Mouse (Mus musculus) gastrocnemius, postnatal 4 days (tissue): ENCODE measurements around the gene Gm10639. TPM values are rescaled to one million over a fixed set of nuclear protein-coding genes. Genes with fewer than 3 reads are reported as not detected.
"Not testable (repeated sequence)": the region's sequence is repeated elsewhere in the genome, so short reads cannot be mapped to it uniquely, and the experiment has no call there.

Experiments
- DNase-seq, 2 experiments: peaks; one replicate each; pipeline ENCODE4 v3.0.0; 2021 to 2022; ENCODE audit warnings: low spot score in 2 of 2, mixed read lengths in 2 of 2
- total RNA-seq, 2 experiments: library from RNA; stranded (reverse); gene quantifications; 2 replicates each; pipeline ENCODE4 v1.2.3; 2021

Gm10639 gene
- total RNA-seq, 2 experiments from 2014 or later, result not detected

DNA sequence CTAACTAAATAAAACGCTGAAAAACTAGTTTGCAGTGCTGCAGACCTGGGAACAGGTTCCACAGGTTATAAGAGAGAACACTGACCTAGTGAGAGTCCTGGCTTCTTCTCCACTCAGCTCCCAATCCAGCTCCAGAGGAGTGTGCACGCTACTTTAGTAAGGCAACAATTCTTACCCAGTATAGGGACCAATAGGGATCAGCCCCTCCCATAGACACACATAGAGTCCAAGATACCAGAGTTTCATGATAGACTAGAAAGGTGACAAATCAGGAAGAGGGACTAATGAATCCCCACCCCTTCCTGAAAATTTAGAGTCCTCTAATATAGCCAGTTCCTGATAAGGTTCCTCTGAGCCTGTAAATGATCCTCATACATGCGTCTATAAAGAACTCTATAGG, 57.3 kb downstream of the Gm10639 start:
- no peak for DNase-seq

DNA sequence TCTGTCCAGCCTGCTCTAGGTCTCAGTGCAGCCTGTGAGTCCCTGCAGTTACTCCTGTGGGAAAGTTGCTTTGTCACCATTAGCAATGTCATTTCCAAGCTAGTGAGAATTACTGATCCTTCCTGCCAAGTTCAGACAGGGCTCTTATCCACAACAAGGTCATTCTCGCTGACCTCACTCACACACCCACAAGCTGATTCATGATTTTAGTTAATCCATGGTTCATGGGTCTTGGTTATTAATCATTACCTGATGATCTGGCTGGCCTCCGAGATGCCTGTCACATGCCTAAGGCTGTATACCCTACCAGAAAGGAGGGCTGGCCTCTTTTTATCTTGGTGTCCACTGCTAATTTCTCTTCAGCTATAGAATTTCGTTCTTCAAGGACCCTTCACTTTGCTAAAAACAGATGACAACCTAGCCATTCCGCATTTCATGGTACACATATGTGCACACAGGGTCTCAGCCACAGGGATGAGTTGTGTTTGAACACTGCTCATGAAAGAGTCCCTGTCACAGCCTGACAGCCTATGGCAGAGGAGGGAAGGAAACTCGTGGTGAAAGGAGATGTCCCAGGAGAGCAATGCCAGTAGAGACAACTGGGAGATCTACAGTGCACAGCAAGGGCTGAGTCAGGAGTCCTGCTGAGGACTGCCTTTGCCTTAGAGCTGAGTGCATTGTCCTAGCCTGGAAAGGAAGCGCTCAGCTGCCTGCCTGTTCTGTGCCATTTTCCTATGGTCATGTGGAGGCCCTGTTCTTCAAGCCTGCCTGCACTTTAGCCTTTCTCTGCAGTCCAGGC, 58.7 kb downstream of the Gm10639 start:
- DNase-seq, result not testable (repeated sequence)

DNA sequence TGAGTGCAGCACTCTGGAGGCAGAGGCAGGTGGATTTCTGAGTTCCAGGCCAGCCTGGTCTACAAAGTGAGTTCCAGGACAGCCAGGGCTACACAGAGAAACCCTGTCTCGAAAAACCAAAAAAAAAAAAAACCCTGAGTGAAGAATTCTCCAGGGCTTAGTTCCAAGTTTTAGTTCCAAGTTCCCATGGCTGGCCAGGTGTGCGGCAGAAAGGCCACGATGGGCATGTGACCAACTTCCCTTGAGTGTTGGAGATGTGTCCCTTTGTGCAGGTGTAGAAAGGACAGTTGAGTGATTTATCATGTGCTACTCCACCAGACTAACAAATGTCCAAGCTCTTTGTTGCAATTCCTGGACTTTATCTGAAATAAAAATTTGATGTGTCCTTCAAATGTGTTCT, 59.4 kb downstream of the Gm10639 start:
- not testable (repeated sequence) for DNase-seq

DNA sequence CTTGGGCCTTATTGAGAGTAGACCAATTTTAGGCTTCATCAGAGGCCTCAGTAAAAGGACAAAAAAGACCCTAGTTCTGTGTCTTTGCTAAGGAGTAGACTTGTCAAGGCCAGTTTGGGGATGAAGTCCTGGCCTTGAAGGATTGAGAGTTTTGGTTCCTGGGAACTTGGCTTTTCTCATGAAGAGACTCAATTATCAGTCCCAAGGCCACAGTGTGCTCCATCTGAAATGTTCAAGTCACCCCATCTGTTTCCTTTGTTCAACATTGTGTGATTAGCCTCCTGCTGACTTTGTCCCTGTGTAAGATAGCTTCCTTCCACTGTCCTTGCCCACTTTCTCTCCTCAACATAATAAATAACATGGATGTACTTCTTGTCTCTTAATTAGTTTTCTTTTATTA, 60.3 kb downstream of the Gm10639 start:
- not testable (repeated sequence) for DNase-seq

DNA sequence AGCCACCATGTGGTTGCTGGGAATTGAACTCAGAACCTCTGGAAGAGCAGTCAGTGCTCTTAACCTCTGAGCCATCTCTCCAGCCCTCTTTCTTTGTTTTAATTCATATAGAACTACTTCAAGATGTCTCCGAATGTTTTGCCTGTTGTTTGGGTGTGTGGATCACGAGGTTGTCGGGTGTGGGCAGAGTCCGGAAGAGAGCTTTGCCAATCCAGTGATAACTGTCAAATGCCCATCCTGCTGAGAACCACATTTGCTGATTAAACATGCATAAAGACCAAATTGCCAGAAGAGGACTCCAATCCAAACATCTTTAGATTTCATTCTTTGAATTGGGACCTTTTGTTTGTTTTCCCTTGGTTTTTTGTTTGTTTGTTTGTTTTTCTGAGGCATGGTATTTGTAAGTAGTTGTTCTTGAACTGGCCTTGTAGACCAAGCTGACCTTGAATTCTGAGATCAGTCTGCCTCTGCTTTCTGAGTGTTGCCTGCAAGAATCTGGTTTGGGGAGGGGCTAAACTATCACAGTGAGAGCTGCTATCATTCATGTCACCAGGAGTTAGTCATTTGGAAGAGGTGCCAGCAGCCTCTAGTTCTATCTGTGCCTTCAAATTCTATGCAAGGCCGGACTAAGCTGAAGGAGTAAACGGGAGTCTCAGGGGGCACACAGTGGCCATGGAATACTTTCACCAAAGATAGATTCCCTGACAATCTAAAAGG, 61.9 kb downstream of the Gm10639 start:
- DNase-seq, result no peak

Other genes starting within 250 kb of the Gm10639 start
- gene Gcm1, start 238.0 kb upstream of the Gm10639 start, total RNA-seq, result not detected
- 10 to 100 TPM; 48.1 to 49.1 TPM for gene Fbxo9, start 180.9 kb upstream of the Gm10639 start, total RNA-seq
- 10 to 100 TPM; 26.0 to 31.0 TPM for gene Ick, start 180.7 kb upstream of the Gm10639 start, total RNA-seq
- gene Gsta4, start 107.1 kb upstream of the Gm10639 start, total RNA-seq, result 1 to 10 TPM; 7.1 to 8.6 TPM
- gene Gsta1, start 59.3 kb upstream of the Gm10639 start, total RNA-seq, result not detected
- gene Gm3776, start 32.8 kb upstream of the Gm10639 start, total RNA-seq, result not detected
- gene Omt2a, start 24.9 kb downstream of the Gm10639 start, total RNA-seq, result not detected
- gene Omt2b, start 37.7 kb downstream of the Gm10639 start, total RNA-seq, result not detected
- not detected for gene Gsta2, start 65.9 kb downstream of the Gm10639 start, total RNA-seq
- not detected for gene Dppa5a, start 78.3 kb downstream of the Gm10639 start, total RNA-seq
- gene Ooep, start 88.8 kb downstream of the Gm10639 start, total RNA-seq, result under 1 TPM in 1 of 2 experiments, not detected in 1; 0.20 TPM
- gene Ddx43, start 105.9 kb downstream of the Gm10639 start, total RNA-seq, result under 1 TPM; 0.12 to 0.18 TPM
- 1 to 10 TPM; 1.3 to 1.7 TPM for gene Cgas, start 153.3 kb downstream of the Gm10639 start, total RNA-seq
- gene Mto1, start 158.3 kb downstream of the Gm10639 start, total RNA-seq, result 10 to 100 TPM; 14.7 to 17.4 TPM
- gene Gm17324, start 158.9 kb downstream of the Gm10639 start, total RNA-seq, result under 1 TPM in 1 of 2 experiments, not detected in 1; 0.52 TPM
- gene Eef1a1, start 199.2 kb downstream of the Gm10639 start, total RNA-seq, result 1,000 to 10,000 TPM; 5,472 to 6,062 TPM